Mouse (Mus musculus) lung, embryonic 16.5 days (tissue): ENCODE measurements at regions not wholly inside any gene's neighbourhood (a gene's known extent, or its start where the extent isn't known, plus 50 kb on each side); places are given as distances from the start of the nearest gene placed in this dataset.
"Not testable (repeated sequence)": the region's sequence is repeated elsewhere in the genome, so short reads cannot be mapped to it uniquely, and the experiment has no call there.

Experiments
- ATAC-seq: fragments of 200-750 bp; cut with Nextera tagmentation; 2 replicates; pipeline ENCODE4 v1.8.0; 2017; ENCODE audit warnings: low read depth, mild to moderate bottlenecking, moderate library complexity
- H3K27ac ChIP-seq: fragments of 300-500 bp; sonication (generic); 2 replicates; pipeline ENCODE4 v1.5.1; 2014; ENCODE audit warnings: mild to moderate bottlenecking, control low read depth, low read length
- H3K27me3 ChIP-seq: fragments of 300-500 bp; sonication (generic); 2 replicates; pipeline ENCODE4 v1.6.1; 2014; ENCODE audit warnings: low read depth, low read length, mixed read lengths; ENCODE audit not compliant: control insufficient read depth, insufficient read depth
- H3K36me3 ChIP-seq: fragments of 300-500 bp; sonication (generic); 2 replicates; pipeline ENCODE4 v1.6.1; 2014; ENCODE audit warnings: low read length; ENCODE audit not compliant: control insufficient read depth, insufficient read depth
- H3K4me1 ChIP-seq: fragments of 300-500 bp; sonication (generic); replicated peaks from 2 replicates; pipeline ENCODE4 v1.6.1; 2014; ENCODE audit warnings: low read length, mixed read lengths; ENCODE audit not compliant: control insufficient read depth, insufficient read depth
- H3K4me2 ChIP-seq: fragments of 300-500 bp; sonication (generic); 2 replicates; pipeline ENCODE4 v1.6.1; 2014; ENCODE audit warnings: low read depth, low read length, control low read depth
- H3K4me3 ChIP-seq: fragments of 300-500 bp; sonication (generic); 2 replicates; pipeline ENCODE4 v1.5.1; 2014; ENCODE audit warnings: mild to moderate bottlenecking, low read length, control low read depth
- H3K9ac ChIP-seq: fragments of 300-500 bp; sonication (generic); 2 replicates; pipeline ENCODE4 v1.6.1; 2014; ENCODE audit warnings: low read length, control low read depth
- H3K9me3 ChIP-seq: fragments of 300-500 bp; sonication (generic); 2 replicates; pipeline ENCODE4 v1.6.1; 2016; ENCODE audit warnings: low read length; ENCODE audit not compliant: control insufficient read depth
- WGBS: fragments of 180-500 bp; shearing (Covaris S2); extraction: QIAGEN DNeasy Blood & Tissue Kit; methylation state at CpG from one replicate; pipeline ENCODE4 v1.1.7; 2014; 5-methylcytosine and 5-hydroxymethylcytosine counted together

GRCm38 (mm10) chr1:16904690-16905089 is 811.6 kb upstream of the 4930444P10Rik start:
- no peak overlapping the region for H3K4me2 ChIP-seq
- no peak for ATAC-seq
- H3K4me1 ChIP-seq = no peaks in the 10 kb centered on the region
- H3K9ac ChIP-seq = no peak overlapping the region
- H3K4me3 ChIP-seq = no peak overlapping the region
- H3K9me3 ChIP-seq = no peaks in the 10 kb centered on the region
- H3K27me3 ChIP-seq = no peaks in the 10 kb centered on the region
- no peaks in the 10 kb centered on the region for H3K36me3 ChIP-seq
- H3K27ac ChIP-seq = no peak overlapping the region

GRCm38 (mm10) chr1:16868383-16868782 is 775.3 kb upstream of the 4930444P10Rik start:
- H3K4me3 ChIP-seq, H3K36me3 ChIP-seq, H3K9me3 ChIP-seq, H3K27me3 ChIP-seq, ATAC-seq, H3K4me1 ChIP-seq, H3K4me2 ChIP-seq, H3K9ac ChIP-seq, H3K27ac ChIP-seq: not testable (repeated sequence)
- WGBS = 74% methylated on average over 3 of the region's 3 CpGs

- H3K27me3 ChIP-seq, ATAC-seq, H3K4me3 ChIP-seq, H3K9ac ChIP-seq, H3K4me2 ChIP-seq, H3K36me3 ChIP-seq, H3K4me1 ChIP-seq, H3K27ac ChIP-seq, H3K9me3 ChIP-seq: not testable (repeated sequence)
- WGBS = 72% methylated on average over 6 of the region's 6 CpGs
Observed at GRCm38 (mm10) chr1:16867086-16867835, 774.1 kb upstream of the 4930444P10Rik start.

GRCm38 (mm10) chr1:16837111-16837510 is 744.0 kb upstream of the 4930444P10Rik start:
- no peak for ATAC-seq
- Histone ChIP-seq H3K4me3 (no peak overlapping the region), H3K27me3 (no peaks in the 10 kb centered on the region), H3K36me3 (no peaks in the 10 kb centered on the region), H3K9ac (no peak overlapping the region), H3K4me1 (no peaks in the 10 kb centered on the region), H3K27ac (no peak overlapping the region), H3K9me3 (no peaks in the 10 kb centered on the region), H3K4me2 (no peak overlapping the region)

GRCm38 (mm10) chr1:16824709-16825108 is 731.6 kb upstream of the 4930444P10Rik start:
- not testable (repeated sequence) for H3K9ac ChIP-seq, H3K4me1 ChIP-seq, H3K4me2 ChIP-seq, ATAC-seq, H3K27ac ChIP-seq, H3K9me3 ChIP-seq, H3K27me3 ChIP-seq, H3K36me3 ChIP-seq, H3K4me3 ChIP-seq
- 72% methylated on average over 4 of the region's 4 CpGs for WGBS

GRCm38 (mm10) chr1:16824057-16824456 is 730.9 kb upstream of the 4930444P10Rik start:
- Histone ChIP-seq H3K4me1 (no peaks in the 10 kb centered on the region), H3K27me3 (no peaks in the 10 kb centered on the region), H3K27ac (no peak overlapping the region), H3K9ac (no peak overlapping the region), H3K4me2 (no peak overlapping the region), H3K9me3 (no peaks in the 10 kb centered on the region), H3K36me3 (no peaks in the 10 kb centered on the region), H3K4me3 (no peak overlapping the region)
- 42% methylated on average over 3 of the region's 3 CpGs for WGBS
- no peak for ATAC-seq

- no peak for ATAC-seq
- Histone ChIP-seq H3K27ac (no peak overlapping the region), H3K4me3 (no peak overlapping the region), H3K9ac (no peak overlapping the region), H3K9me3 (no peaks in the 10 kb centered on the region), H3K4me2 (no peak overlapping the region), H3K27me3 (no peaks in the 10 kb centered on the region), H3K36me3 (no peaks in the 10 kb centered on the region), H3K4me1 (no peaks in the 10 kb centered on the region)
- WGBS = 34% methylated on average over 2 of the region's 2 CpGs
Observed at GRCm38 (mm10) chr1:16821186-16821585, 728.1 kb upstream of the 4930444P10Rik start.

- Histone ChIP-seq H3K4me1 (no peaks in the 10 kb centered on the region), H3K4me3 (no peak overlapping the region), H3K27me3 (no peaks in the 10 kb centered on the region), H3K27ac (no peak overlapping the region), H3K9me3 (no peaks in the 10 kb centered on the region), H3K36me3 (no peaks in the 10 kb centered on the region), H3K9ac (no peak overlapping the region), H3K4me2 (no peak overlapping the region)
- WGBS = 86% methylated on average over 7 of the region's 7 CpGs
- no peak for ATAC-seq
Observed at GRCm38 (mm10) chr1:16816572-16816971, 723.4 kb upstream of the 4930444P10Rik start.

- ATAC-seq = no peak
- Histone ChIP-seq H3K9me3 (no peaks in the 10 kb centered on the region), H3K27ac (no peak overlapping the region), H3K4me2 (no peak overlapping the region), H3K9ac (no peak overlapping the region), H3K4me1 (no peaks in the 10 kb centered on the region), H3K4me3 (no peak overlapping the region), H3K27me3 (no peaks in the 10 kb centered on the region), H3K36me3 (no peaks in the 10 kb centered on the region)
Observed at GRCm38 (mm10) chr1:16815731-16816130, 722.6 kb upstream of the 4930444P10Rik start.
